Mouse (Mus musculus) lung, adult 2 months (tissue): ENCODE data around the gene Usp12.

ENCODE experiments used
- CTCF ChIP-seq: fragments of 200-500 bp; IDR thresholded peaks from 2 replicates; pipeline ENCODE4 v1.5.1; 2011; ENCODE audit warnings: mild to moderate bottlenecking, low read length, control low read depth; ENCODE audit not compliant: insufficient read depth
- POLR2A ChIP-seq: fragments of 200-500 bp; IDR thresholded peaks from 2 replicates; pipeline ENCODE4 v1.6.1; 2011; ENCODE audit warnings: low read depth, mild to moderate bottlenecking, control low read depth, low read length, borderline replicate concordance; ENCODE audit errors: extremely low read depth

- no peak for TF ChIP-seq CTCF
- TF ChIP-seq POLR2A = no peak
These were observed 44.9 kb downstream of the Usp12 start for GRCm38 (mm10) chr5:146749857-146750256.
